Mouse (Mus musculus): ENCODE results near the gene Chil5. TPM values are rescaled to one million over a fixed set of nuclear protein-coding genes. Genes with fewer than 3 reads are reported as not detected.
"Not testable (repeated sequence)": the region's sequence is repeated elsewhere in the genome, so short reads cannot be mapped to it uniquely, and the experiment has no call there.

The Chil5 gene
- not detected in 2 replicates for polyA plus RNA-seq (2015; fragmentation: Nextera tagmentation; extraction: Ambion mirVana)

DNA sequence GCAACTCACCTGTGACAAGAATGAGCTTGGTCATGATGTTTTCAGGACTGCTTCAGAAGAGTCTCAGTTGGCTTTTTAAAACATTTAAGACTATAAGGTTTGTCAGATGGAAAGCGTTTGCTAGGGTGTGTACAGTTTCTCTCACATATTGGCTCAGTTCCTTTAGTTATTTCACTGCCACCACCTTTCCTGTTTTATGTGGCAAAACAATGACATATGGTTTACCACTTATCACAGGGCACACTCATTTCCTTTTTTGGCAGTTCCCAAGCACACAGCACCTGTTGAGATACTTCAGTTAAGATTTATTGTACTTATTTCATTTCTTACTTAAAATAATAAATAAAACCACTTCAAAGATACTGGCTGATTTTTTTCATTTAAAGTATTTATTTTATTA is at the start of gene Chil5:
Chil5 (minus strand) TSS at position 34 of the 400 bp plus-strand sequence.
- ATAC-seq (replicated peaks) = no peak
- Histone ChIP-seq H3K4me3 (no peak within 1 kb of the TSS), H3K9me3 (no peaks in the 10 kb centered on the region), H3K9ac (replicated peaks) (no peak within 1 kb of the TSS), H3K27me3 (no peaks in the 10 kb centered on the region), H3K4me2 (replicated peaks) (no peak within 1 kb of the TSS), H3K36me3 (no peaks in the 10 kb centered on the region), H3K4me1 (no peaks in the 10 kb centered on the region), H3K27ac (replicated peaks) (no peak within 1 kb of the TSS)
- 83% methylated on average over 1 of the region's 1 CpGs for WGBS

DNA sequence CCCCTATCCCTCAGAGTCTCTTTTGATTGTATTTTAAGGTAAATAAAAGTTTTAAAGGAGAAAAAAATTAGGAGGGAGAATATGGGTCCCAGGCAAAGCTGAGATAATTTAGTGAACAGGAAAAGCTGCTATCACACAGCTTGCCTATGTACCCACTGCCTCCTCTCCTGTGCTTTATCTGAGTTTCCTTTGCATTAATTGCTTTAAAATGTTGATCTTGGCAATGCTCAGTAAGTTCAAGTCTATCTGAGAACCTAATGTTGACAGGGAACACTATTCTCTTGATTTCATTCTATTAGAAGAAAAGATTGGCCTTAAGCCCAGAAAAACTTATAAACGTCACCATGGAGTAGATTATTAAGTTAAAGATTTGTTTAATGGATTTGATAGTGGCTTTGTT is 42.2 kb upstream of the Chil5 start:
- H3K27ac ChIP-seq (replicated peaks) = no peak overlapping the region
- no peaks in the 10 kb centered on the region for H3K9me3 ChIP-seq
- no peak for ATAC-seq (replicated peaks)
- no peak overlapping the region for H3K4me2 ChIP-seq (replicated peaks)
- WGBS = 55% methylated on average over 1 of the region's 1 CpGs
- no peaks in the 10 kb centered on the region for H3K36me3 ChIP-seq
- H3K27me3 ChIP-seq = no peaks in the 10 kb centered on the region
- no peaks in the 10 kb centered on the region for H3K4me1 ChIP-seq
- no peak overlapping the region for H3K4me3 ChIP-seq
- H3K9ac ChIP-seq (replicated peaks) = no peak overlapping the region

DNA sequence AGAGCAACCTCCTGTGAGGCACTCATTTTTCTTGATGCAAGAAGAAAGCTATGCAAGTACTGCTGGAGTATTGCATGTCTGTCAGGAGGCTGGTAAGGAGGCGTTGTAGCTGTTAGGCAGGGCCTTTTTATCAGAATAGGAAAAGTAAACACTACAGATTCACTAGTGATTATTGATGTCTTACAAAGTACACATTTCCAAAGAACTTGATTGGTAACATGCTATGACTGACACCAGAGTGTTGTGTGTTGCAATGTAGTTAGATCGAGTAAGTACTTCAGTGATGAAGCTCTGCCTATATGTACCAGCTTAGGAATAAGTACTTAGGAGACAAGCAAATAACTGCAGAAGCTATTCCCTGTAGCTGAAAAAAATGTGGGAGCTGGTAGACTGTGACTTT is 38.4 kb upstream of the Chil5 start:
- 92% methylated on average over 2 of the region's 2 CpGs for WGBS
- H3K4me3 ChIP-seq = no peak overlapping the region
- no peaks in the 10 kb centered on the region for H3K36me3 ChIP-seq
- H3K4me1 ChIP-seq = no peaks in the 10 kb centered on the region
- H3K9me3 ChIP-seq = no peaks in the 10 kb centered on the region
- no peak overlapping the region for H3K4me2 ChIP-seq (replicated peaks)
- no peak overlapping the region for H3K9ac ChIP-seq (replicated peaks)
- ATAC-seq (replicated peaks) = no peak
- H3K27me3 ChIP-seq = no peaks in the 10 kb centered on the region
- no peak overlapping the region for H3K27ac ChIP-seq (replicated peaks)

DNA sequence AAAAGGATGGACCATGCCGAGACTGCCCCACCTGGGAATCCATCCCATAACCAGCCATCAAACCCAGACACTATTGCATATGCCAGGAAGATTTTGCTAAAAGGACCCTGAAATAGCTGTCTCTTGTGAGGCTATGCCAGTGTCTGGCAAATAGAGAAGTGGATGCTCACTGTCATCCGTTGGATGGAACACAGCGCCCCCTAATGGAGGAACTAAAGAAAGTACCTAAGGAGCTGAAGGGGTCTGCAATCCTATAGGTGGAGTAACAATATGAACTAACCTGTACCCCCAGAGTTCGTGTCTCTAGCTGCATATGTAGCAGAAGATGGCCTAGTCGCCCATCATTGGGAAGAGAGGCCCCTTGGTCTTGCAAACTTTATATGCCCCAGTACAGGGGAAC is 35.1 kb upstream of the Chil5 start:
- H3K27me3 ChIP-seq; H3K4me1 ChIP-seq; ATAC-seq (replicated peaks); H3K9me3 ChIP-seq; H3K36me3 ChIP-seq; H3K4me3 ChIP-seq; H3K27ac ChIP-seq (replicated peaks); H3K9ac ChIP-seq (replicated peaks); H3K4me2 ChIP-seq (replicated peaks): not testable (repeated sequence)
- 41% methylated on average over 5 of the region's 5 CpGs for WGBS

DNA sequence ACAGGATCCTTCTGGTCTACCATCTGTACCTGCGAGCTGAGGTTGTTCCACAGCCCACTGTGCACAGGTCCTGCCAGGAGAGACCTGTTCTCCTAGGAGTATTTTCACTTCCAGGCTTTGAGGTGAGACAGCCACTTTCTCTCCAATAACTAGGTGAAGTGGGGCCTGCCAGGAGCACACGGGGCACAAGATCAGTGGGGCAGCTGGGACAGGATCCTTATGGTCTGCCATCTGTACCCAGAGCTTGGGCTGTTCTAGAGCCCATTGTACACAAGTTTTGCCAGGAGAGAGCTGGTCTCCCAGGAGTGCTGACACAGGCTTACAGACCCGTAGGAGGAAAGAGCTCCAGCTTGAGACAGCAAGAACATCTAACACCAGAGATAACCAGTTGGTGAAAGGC is 25.4 kb upstream of the Chil5 start:
- 82% methylated on average over 3 of the region's 3 CpGs for WGBS
- Histone ChIP-seq H3K36me3 (no peaks in the 10 kb centered on the region), H3K9ac (replicated peaks) (no peak overlapping the region), H3K27ac (replicated peaks) (no peak overlapping the region), H3K4me1 (no peaks in the 10 kb centered on the region), H3K4me3 (no peak overlapping the region), H3K4me2 (replicated peaks) (no peak overlapping the region), H3K9me3 (no peaks in the 10 kb centered on the region), H3K27me3 (no peaks in the 10 kb centered on the region)
- no peak for ATAC-seq (replicated peaks)

DNA sequence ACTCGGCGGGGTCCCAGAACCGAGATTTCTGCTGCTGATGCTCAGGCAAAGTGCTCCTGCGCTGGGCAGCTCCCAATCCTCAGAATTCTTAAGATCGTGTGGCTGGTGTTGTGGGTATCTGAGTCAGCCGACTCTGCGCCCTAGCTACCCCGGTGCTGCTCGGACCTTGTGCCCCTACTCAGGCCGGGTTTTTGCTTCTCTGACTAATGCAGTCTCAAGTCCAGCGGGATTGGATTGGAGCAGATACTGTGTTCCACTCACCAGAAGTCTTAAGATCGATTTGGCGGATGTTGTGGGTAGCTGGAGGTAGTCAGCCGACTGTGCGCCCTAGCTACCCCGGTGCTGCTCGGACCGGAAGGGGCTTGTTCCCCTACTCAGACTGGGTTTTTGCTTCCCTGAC is 19.3 kb upstream of the Chil5 start:
- no peak overlapping the region for H3K27ac ChIP-seq (replicated peaks)
- H3K9me3 ChIP-seq = no peaks in the 10 kb centered on the region
- no peaks in the 10 kb centered on the region for H3K27me3 ChIP-seq
- WGBS = 77% methylated on average over 18 of the region's 18 CpGs
- H3K36me3 ChIP-seq = no peaks in the 10 kb centered on the region
- no peaks in the 10 kb centered on the region for H3K4me1 ChIP-seq
- H3K4me3 ChIP-seq = no peak overlapping the region
- H3K4me2 ChIP-seq (replicated peaks) = no peak overlapping the region
- ATAC-seq (replicated peaks) = no peak
- H3K9ac ChIP-seq (replicated peaks) = no peak overlapping the region

DNA sequence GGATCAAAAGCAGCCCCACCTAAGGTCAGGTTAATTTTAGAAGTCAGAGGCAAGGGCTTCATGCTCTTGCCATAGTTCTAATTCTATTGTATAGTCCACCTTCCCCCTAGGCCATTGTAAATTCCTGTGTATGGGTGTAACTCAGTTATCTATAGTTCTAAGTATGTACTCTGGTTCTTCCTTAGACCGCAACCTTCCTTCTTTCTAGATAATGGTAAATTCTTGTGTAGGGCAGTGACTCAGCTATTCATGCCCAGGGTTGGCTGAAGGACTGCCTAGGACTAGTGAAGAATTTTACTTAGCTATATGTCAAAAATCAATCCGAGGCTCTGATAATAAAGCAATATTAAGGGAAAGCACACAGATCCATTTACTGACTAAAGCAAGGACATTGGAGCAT is 7.7 kb upstream of the Chil5 start:
- Histone ChIP-seq H3K27me3 (no peaks in the 10 kb centered on the region), H3K4me3 (no peak overlapping the region), H3K9ac (replicated peaks) (no peak overlapping the region), H3K4me1 (no peaks in the 10 kb centered on the region), H3K27ac (replicated peaks) (no peak overlapping the region), H3K4me2 (replicated peaks) (no peak overlapping the region), H3K9me3 (no peaks in the 10 kb centered on the region), H3K36me3 (no peaks in the 10 kb centered on the region)
- ATAC-seq (replicated peaks) = no peak
- 93% methylated on average over 2 of the region's 2 CpGs for WGBS

DNA sequence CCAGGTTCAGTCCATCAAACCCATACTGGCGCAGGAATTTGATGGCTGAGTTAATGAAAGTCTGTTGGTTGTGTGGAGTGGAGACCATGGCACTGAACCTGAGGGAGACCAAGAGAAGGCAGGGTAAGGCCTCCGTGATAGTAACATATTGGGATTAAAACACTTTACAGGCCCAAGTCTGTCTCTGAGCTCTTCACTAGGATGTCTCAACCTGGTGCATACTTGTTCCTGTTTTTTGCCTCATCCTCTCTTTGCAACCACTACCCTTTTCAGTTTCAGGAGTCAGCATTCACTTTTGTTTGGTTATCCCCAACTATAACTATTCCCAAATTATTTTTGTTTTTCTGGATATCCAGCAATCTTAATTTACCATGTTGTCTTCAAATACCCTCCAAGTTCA is 8.5 kb downstream of the Chil5 start:
- WGBS = 93% methylated on average over 2 of the region's 2 CpGs
- Histone ChIP-seq H3K4me1 (no peaks in the 10 kb centered on the region), H3K27me3 (no peaks in the 10 kb centered on the region), H3K9me3 (no peaks in the 10 kb centered on the region), H3K9ac (replicated peaks) (no peak overlapping the region), H3K27ac (replicated peaks) (no peak overlapping the region), H3K4me2 (replicated peaks) (no peak overlapping the region), H3K4me3 (no peak overlapping the region), H3K36me3 (no peaks in the 10 kb centered on the region)
- no peak for ATAC-seq (replicated peaks)

DNA sequence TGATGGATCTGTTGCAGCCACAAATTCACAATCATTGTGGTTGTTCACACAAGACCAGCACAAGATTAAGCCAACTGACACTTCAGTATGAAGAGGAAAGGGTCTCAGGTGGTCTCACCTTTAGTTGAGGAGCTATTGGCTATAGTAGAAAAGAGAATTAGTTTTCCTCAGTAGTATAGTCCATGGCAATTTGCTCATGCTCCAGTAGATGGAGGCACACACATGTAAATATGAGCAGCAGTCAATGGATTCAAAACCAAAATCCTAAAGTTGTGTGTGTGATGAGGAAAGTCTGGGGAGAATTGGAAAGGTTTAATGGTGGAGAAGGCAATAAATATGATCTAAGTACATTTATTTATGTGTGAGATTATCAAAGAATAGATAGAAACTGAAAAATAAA is 10.8 kb downstream of the Chil5 start:
- no peak overlapping the region for H3K9ac ChIP-seq (replicated peaks)
- no peak overlapping the region for H3K27ac ChIP-seq (replicated peaks)
- no peaks in the 10 kb centered on the region for H3K4me1 ChIP-seq
- no peaks in the 10 kb centered on the region for H3K27me3 ChIP-seq
- no peak overlapping the region for H3K4me3 ChIP-seq
- ATAC-seq (replicated peaks) = no peak
- no peaks in the 10 kb centered on the region for H3K9me3 ChIP-seq
- H3K36me3 ChIP-seq = no peaks in the 10 kb centered on the region
- H3K4me2 ChIP-seq (replicated peaks) = no peak overlapping the region

DNA sequence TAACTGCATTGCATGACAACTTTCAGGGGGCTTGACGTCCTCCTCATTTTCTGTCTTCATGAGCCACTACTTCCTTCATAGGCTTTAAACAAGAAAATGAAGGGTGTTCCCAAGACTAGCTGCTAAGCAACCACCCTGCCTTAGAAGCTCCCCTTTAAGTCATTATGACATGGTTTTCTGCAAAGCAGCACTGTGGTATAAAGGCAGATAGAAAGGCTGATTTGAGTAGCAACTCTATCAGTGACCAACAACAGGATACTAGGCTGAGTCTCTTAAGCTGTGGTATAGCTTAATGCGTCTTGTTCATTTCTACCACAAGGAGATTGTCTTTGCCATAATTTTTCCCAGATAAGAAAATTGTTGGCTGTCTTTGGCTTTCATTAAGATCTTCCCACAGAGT is 18.1 kb downstream of the Chil5 start, which contains the start of gene Pifo:
Pifo (minus strand) TSS at position 101 of the 400 bp plus-strand sequence.
- H3K4me2 ChIP-seq (replicated peaks) = no peak within 1 kb of the TSS
- no peak within 1 kb of the TSS for H3K9ac ChIP-seq (replicated peaks)
- no peak within 1 kb of the TSS for H3K27ac ChIP-seq (replicated peaks)
- H3K9me3 ChIP-seq = no peaks in the 10 kb centered on the region
- H3K27me3 ChIP-seq = no peaks in the 10 kb centered on the region
- no peak within 1 kb of the TSS for H3K4me3 ChIP-seq
- H3K4me1 ChIP-seq = no peaks in the 10 kb centered on the region
- H3K36me3 ChIP-seq = no peaks in the 10 kb centered on the region
- ATAC-seq (replicated peaks) = no peak
- 84% methylated on average over 2 of the region's 2 CpGs for WGBS

DNA sequence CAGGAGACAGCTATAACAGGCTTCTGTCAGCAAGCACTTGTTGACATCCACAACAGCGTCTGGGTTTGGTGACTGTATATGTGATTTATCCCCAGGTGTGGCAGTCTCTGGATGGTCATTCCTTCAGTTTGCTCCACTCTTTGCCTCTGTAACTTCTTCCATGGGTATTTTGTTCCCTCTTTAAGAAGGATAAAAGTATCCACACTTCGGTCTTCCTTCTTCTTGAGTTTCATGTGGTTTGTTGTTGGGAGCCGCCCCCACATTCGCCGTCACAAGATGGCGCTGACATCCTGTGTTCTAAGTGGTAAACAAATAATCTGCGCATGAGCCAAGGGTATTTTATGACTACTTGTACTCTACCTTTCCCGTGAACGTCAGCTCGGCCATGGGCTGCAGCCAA is 29.3 kb downstream of the Chil5 start:
- not testable (repeated sequence) for H3K4me1 ChIP-seq; H3K4me3 ChIP-seq; H3K27ac ChIP-seq (replicated peaks); H3K27me3 ChIP-seq; H3K9ac ChIP-seq (replicated peaks); H3K36me3 ChIP-seq; H3K4me2 ChIP-seq (replicated peaks); ATAC-seq (replicated peaks); H3K9me3 ChIP-seq
- 79% methylated on average over 10 of the region's 10 CpGs for WGBS

DNA sequence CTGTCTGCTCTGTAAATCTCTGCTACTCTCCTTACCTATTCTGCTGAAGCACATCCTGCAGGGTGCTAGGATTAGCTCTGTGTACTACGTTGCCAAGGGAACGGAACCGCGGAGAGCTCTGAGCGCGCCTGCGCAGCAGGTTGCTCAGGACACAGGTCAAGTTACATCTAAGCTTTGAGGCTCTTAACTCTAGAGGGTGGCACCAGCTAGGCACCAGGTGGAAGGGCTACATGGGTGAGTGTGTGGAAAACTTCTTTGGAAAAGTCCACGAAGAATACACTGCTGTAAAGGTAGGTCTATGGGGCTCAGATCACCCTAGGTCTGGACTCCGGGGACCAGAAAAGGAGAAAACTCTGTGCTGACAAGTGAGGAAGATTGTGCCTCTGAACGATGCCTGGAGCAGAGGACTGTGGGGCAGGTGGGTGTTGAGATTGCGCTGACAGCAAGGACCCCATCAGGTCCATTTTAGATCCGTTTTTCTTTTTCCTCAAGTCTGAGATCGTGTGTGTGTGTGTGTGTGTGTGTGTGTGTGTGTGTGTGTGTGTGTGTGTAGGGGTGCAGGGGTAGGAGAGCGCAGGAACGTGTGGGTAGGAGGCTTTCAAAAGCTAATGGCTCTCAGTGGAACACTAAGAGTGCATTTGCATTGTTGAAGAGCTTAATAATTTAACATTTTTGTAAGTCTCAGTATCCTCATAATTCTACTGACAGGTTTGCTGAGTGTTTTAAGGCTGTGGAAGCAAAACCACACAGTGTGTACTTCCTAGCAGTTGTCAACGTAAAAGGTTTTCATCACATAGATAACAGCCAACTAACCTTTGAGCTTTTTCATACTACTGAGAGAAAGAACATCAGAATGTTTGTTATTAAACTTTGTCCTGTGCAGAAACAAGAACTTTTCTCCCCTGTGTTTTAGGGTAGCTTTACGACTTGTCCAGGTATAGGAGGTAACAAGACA is 30.9 kb downstream of the Chil5 start:
- H3K27ac ChIP-seq (replicated peaks) = no peak overlapping the region
- ATAC-seq (replicated peaks) = peak; percentile 95
- H3K4me2 ChIP-seq (replicated peaks) = peak overlapping the region; percentile 46
- no peaks in the 10 kb centered on the region for H3K27me3 ChIP-seq
- H3K4me1 ChIP-seq = peaks cover 8% of the 10 kb centered on the region
- no peaks in the 10 kb centered on the region for H3K36me3 ChIP-seq
- no peaks in the 10 kb centered on the region for H3K9me3 ChIP-seq
- H3K9ac ChIP-seq (replicated peaks) = no peak overlapping the region
- WGBS = 17% methylated on average over 17 of the region's 17 CpGs
- peak overlapping the region; percentile 25 for H3K4me3 ChIP-seq
